Mouse (Mus musculus): ENCODE data around the gene Ttc17.
A peak's percentile ranks its signal among the peaks of the same experiment; 100 is the strongest.

Gene Ttc17

GRCm38 (mm10) chr2:94297467-94297866 lies 109.0 kb downstream of the Ttc17 start:
- no peak for DNase-seq (ENCODE audit: low read depth)

- DNase-seq (ENCODE audit: low read depth) = peak; percentile 92
Measured at GRCm38 (mm10) chr2:94290483-94290882, 116.0 kb downstream of the Ttc17 start.

- DNase-seq (ENCODE audit: low read depth) = no peak
Measured at GRCm38 (mm10) chr2:94289659-94290058, 116.8 kb downstream of the Ttc17 start.

- DNase-seq (ENCODE audit: low read depth) = peak; percentile 82
Measured at GRCm38 (mm10) chr2:94289169-94289568, 117.3 kb downstream of the Ttc17 start.

GRCm38 (mm10) chr2:94288086-94288485 lies 118.4 kb downstream of the Ttc17 start:
- peak; percentile 76 for DNase-seq (ENCODE audit: low read depth)

- peak; percentile 65 for DNase-seq (ENCODE audit: low read depth)
Measured at GRCm38 (mm10) chr2:94287435-94287834, 119.1 kb downstream of the Ttc17 start.

- peak; percentile 35 for DNase-seq (ENCODE audit: low read depth)
Measured at GRCm38 (mm10) chr2:94283526-94283925, 123.0 kb downstream of the Ttc17 start.

GRCm38 (mm10) chr2:94279596-94279995 lies 126.9 kb downstream of the Ttc17 start:
- no peak for DNase-seq (ENCODE audit: low read depth)

- no peak for DNase-seq (ENCODE audit: low read depth)
Measured at GRCm38 (mm10) chr2:94276103-94276502, 130.4 kb downstream of the Ttc17 start.

GRCm38 (mm10) chr2:94275658-94276057 lies 130.8 kb downstream of the Ttc17 start:
- DNase-seq (ENCODE audit: low read depth) = peak; percentile 55

- DNase-seq (ENCODE audit: low read depth) = peak; percentile 89
Measured at GRCm38 (mm10) chr2:94273154-94274021, 133.1 kb downstream of the Ttc17 start.

GRCm38 (mm10) chr2:94271176-94271575 lies 135.3 kb downstream of the Ttc17 start:
- DNase-seq (ENCODE audit: low read depth) = no peak

- DNase-seq (ENCODE audit: low read depth) = peak; percentile 34
Measured at GRCm38 (mm10) chr2:94268835-94269234, 137.7 kb downstream of the Ttc17 start.

- peak; percentile 72 for DNase-seq (ENCODE audit: low read depth)
Measured at GRCm38 (mm10) chr2:94267213-94267850, 139.2 kb downstream of the Ttc17 start.

GRCm38 (mm10) chr2:94266381-94267160 lies 139.9 kb downstream of the Ttc17 start:
- no peak for DNase-seq (ENCODE audit: low read depth)

GRCm38 (mm10) chr2:94265221-94266191 lies 141.0 kb downstream of the Ttc17 start:
- peak; percentile 92 for DNase-seq (ENCODE audit: low read depth)

GRCm38 (mm10) chr2:94264631-94265098 lies 141.8 kb downstream of the Ttc17 start:
- DNase-seq (ENCODE audit: low read depth) = peak; percentile 73

GRCm38 (mm10) chr2:94264006-94264405 lies 142.5 kb downstream of the Ttc17 start:
- no peak for DNase-seq (ENCODE audit: low read depth)

- peak; percentile 84 for DNase-seq (ENCODE audit: low read depth)
Measured at GRCm38 (mm10) chr2:94263530-94263937, 143.0 kb downstream of the Ttc17 start.

GRCm38 (mm10) chr2:94262917-94263529 lies 143.5 kb downstream of the Ttc17 start:
- peak; percentile 45 for DNase-seq (ENCODE audit: low read depth)

GRCm38 (mm10) chr2:94254102-94254501 lies 152.4 kb downstream of the Ttc17 start:
- peak; percentile 83 for DNase-seq (ENCODE audit: low read depth)

Measured in NIH3T3 (cell line).